Mouse (Mus musculus) heart, embryonic 16.5 days (tissue): ENCODE measurements around the gene Vmn2r7. TPM values are rescaled to one million over a fixed set of nuclear protein-coding genes. Genes with fewer than 3 reads are reported as not detected.
"Not testable (repeated sequence)": the region's sequence is repeated elsewhere in the genome, so short reads cannot be mapped to it uniquely, and the experiment has no call there.

Experiments used
- ATAC-seq: fragments of 200-750 bp; cut with Nextera tagmentation; replicated peaks from 2 replicates; pipeline ENCODE4 v1.8.0; 2017; ENCODE audit warnings: moderate number of reproducible peaks; ENCODE audit not compliant: insufficient read depth, low FRiP score; ENCODE audit errors: extremely low read depth
- H3K27ac ChIP-seq: fragments of 300-500 bp; sonication (generic); 2 replicates; pipeline ENCODE4 v1.5.1; 2014; ENCODE audit warnings: mild to moderate bottlenecking, low read length, control low read depth, moderate library complexity
- H3K27me3 ChIP-seq: fragments of 300-500 bp; sonication (generic); 2 replicates; pipeline ENCODE4 v1.6.1; 2014; ENCODE audit warnings: low read length, mixed read lengths; ENCODE audit not compliant: control insufficient read depth, insufficient read depth
- H3K36me3 ChIP-seq: fragments of 300-500 bp; sonication (generic); 2 replicates; pipeline ENCODE4 v1.6.1; 2014; ENCODE audit not compliant: control insufficient read depth, insufficient read depth
- H3K4me1 ChIP-seq: fragments of 300-500 bp; sonication (generic); 2 replicates; pipeline ENCODE4 v1.6.1; 2014; ENCODE audit warnings: low read length, mixed read lengths; ENCODE audit not compliant: control insufficient read depth, insufficient read depth
- H3K4me2 ChIP-seq: fragments of 300-500 bp; sonication (generic); 2 replicates; pipeline ENCODE4 v1.6.1; 2014; ENCODE audit warnings: low read depth, mild to moderate bottlenecking, control low read depth, low read length
- H3K4me3 ChIP-seq: fragments of 300-500 bp; sonication (generic); 2 replicates; pipeline ENCODE4 v1.5.1; 2014; ENCODE audit warnings: mild to moderate bottlenecking, control low read depth, low read length
- H3K9ac ChIP-seq: fragments of 300-500 bp; sonication (generic); 2 replicates; pipeline ENCODE4 v1.6.1; 2014; ENCODE audit warnings: low read length, control low read depth
- H3K9me3 ChIP-seq: fragments of 300-500 bp; sonication (generic); replicated peaks from 2 replicates; pipeline ENCODE4 v1.6.1; 2016; ENCODE audit warnings: low read length; ENCODE audit not compliant: control insufficient read depth
- WGBS: fragments of 180-500 bp; shearing (Covaris S2); extraction: QIAGEN DNeasy Blood & Tissue Kit; methylation state at CpG from one replicate; pipeline ENCODE4 v1.1.7; 2014; 5-methylcytosine and 5-hydroxymethylcytosine counted together
- polyA plus RNA-seq: library from polyadenylated mRNA; unstranded; fragments of >200 nt; fragmentation: Nextera tagmentation; extraction: Ambion mirVana; gene quantifications from 2 replicates; pipeline ENCODE4 v1.2.1, GENCODE M21; 2015

Gene Vmn2r7
- not detected in 2 replicates for polyA plus RNA-seq

- 78% methylated on average over 2 of the region's 3 CpGs for WGBS
- H3K27ac ChIP-seq, H3K9ac ChIP-seq, ATAC-seq, H3K36me3 ChIP-seq, H3K4me3 ChIP-seq, H3K27me3 ChIP-seq, H3K4me2 ChIP-seq, H3K9me3 ChIP-seq, H3K4me1 ChIP-seq: not testable (repeated sequence)
These were observed at the start of gene Vmn2r7 for GRCm38 (mm10) chr3:64844665-64845064. Gene Vmn2r7 (minus strand): TSS chr3:64844765.

GRCm38 (mm10) chr3:64889725-64890124 lies 45.2 kb upstream of the Vmn2r7 start:
- H3K4me2 ChIP-seq = no peak overlapping the region
- ATAC-seq = no peak
- H3K4me3 ChIP-seq = no peak overlapping the region
- H3K9me3 ChIP-seq = no peaks in the 10 kb centered on the region
- no peaks in the 10 kb centered on the region for H3K4me1 ChIP-seq
- no peaks in the 10 kb centered on the region for H3K36me3 ChIP-seq
- H3K27ac ChIP-seq = no peak overlapping the region
- no peaks in the 10 kb centered on the region for H3K27me3 ChIP-seq
- no peak overlapping the region for H3K9ac ChIP-seq
- WGBS = 32% methylated on average over 1 of the region's 1 CpGs

GRCm38 (mm10) chr3:64878199-64878977 lies 33.8 kb upstream of the Vmn2r7 start:
- ATAC-seq = no peak
- no peaks in the 10 kb centered on the region for H3K4me1 ChIP-seq
- WGBS = 66% methylated on average over 3 of the region's 3 CpGs
- no peak overlapping the region for H3K27ac ChIP-seq
- H3K36me3 ChIP-seq = no peaks in the 10 kb centered on the region
- H3K9ac ChIP-seq = no peak overlapping the region
- no peaks in the 10 kb centered on the region for H3K27me3 ChIP-seq
- no peak overlapping the region for H3K4me3 ChIP-seq
- no peaks in the 10 kb centered on the region for H3K9me3 ChIP-seq
- H3K4me2 ChIP-seq = no peak overlapping the region

- 56% methylated on average over 1 of the region's 1 CpGs for WGBS
- Histone ChIP-seq H3K9me3 (no peaks in the 10 kb centered on the region), H3K27ac (no peak overlapping the region), H3K4me2 (no peak overlapping the region), H3K27me3 (no peaks in the 10 kb centered on the region), H3K4me1 (no peaks in the 10 kb centered on the region), H3K9ac (no peak overlapping the region), H3K4me3 (no peak overlapping the region), H3K36me3 (no peaks in the 10 kb centered on the region)
- no peak for ATAC-seq
These were observed 32.1 kb upstream of the Vmn2r7 start for GRCm38 (mm10) chr3:64876669-64877068.

- H3K9ac ChIP-seq = no peak overlapping the region
- H3K9me3 ChIP-seq = no peaks in the 10 kb centered on the region
- WGBS = 87% methylated on average over 2 of the region's 2 CpGs
- no peaks in the 10 kb centered on the region for H3K36me3 ChIP-seq
- no peak overlapping the region for H3K4me3 ChIP-seq
- ATAC-seq = no peak
- H3K27me3 ChIP-seq = no peaks in the 10 kb centered on the region
- no peak overlapping the region for H3K27ac ChIP-seq
- no peak overlapping the region for H3K4me2 ChIP-seq
- H3K4me1 ChIP-seq = no peaks in the 10 kb centered on the region
These were observed 1.7 kb downstream of the Vmn2r7 start for GRCm38 (mm10) chr3:64842881-64843280.

- WGBS = 6% methylated on average over 4 of the region's 4 CpGs
- no peaks in the 10 kb centered on the region for H3K4me1 ChIP-seq
- ATAC-seq = no peak
These were observed 2.3 kb downstream of the Vmn2r7 start for GRCm38 (mm10) chr3:64842299-64842698.

GRCm38 (mm10) chr3:64831134-64831533 lies 13.4 kb downstream of the Vmn2r7 start:
- Histone ChIP-seq H3K9me3 (no peaks in the 10 kb centered on the region), H3K27me3 (no peaks in the 10 kb centered on the region), H3K4me1 (no peaks in the 10 kb centered on the region), H3K36me3 (no peaks in the 10 kb centered on the region), H3K9ac (no peak overlapping the region), H3K4me3 (no peak overlapping the region), H3K27ac (no peak overlapping the region), H3K4me2 (no peak overlapping the region)
- 84% methylated on average over 1 of the region's 1 CpGs for WGBS
- ATAC-seq = no peak

More at GRCm38 (mm10) chr3:64842299-64842698, 2.3 kb downstream of the Vmn2r7 start:
- H3K4me3 ChIP-seq = no peak overlapping the region
- no peak overlapping the region for H3K27ac ChIP-seq
- no peak overlapping the region for H3K9ac ChIP-seq
- no peak overlapping the region for H3K4me2 ChIP-seq
- H3K9me3 ChIP-seq = no peaks in the 10 kb centered on the region
- H3K36me3 ChIP-seq = no peaks in the 10 kb centered on the region
- H3K27me3 ChIP-seq = no peaks in the 10 kb centered on the region

- H3K27ac ChIP-seq = no peak overlapping the region
- ATAC-seq = no peak
These were observed 53.3 kb downstream of the Vmn2r7 start for GRCm38 (mm10) chr3:64791245-64791591.

GRCm38 (mm10) chr3:64790509-64791244 lies 53.9 kb downstream of the Vmn2r7 start:
- no peak for ATAC-seq
- no peaks in the 10 kb centered on the region for H3K4me1 ChIP-seq
- 53% methylated on average over 10 of the region's 10 CpGs for WGBS
- H3K9me3 ChIP-seq = no peaks in the 10 kb centered on the region
- H3K36me3 ChIP-seq = no peaks in the 10 kb centered on the region
- no peaks in the 10 kb centered on the region for H3K27me3 ChIP-seq
- no peak overlapping the region for H3K4me2 ChIP-seq
- H3K27ac ChIP-seq = no peak overlapping the region
- no peak overlapping the region for H3K4me3 ChIP-seq
- H3K9ac ChIP-seq = no peak overlapping the region

More at GRCm38 (mm10) chr3:64791245-64791591, 53.3 kb downstream of the Vmn2r7 start:
- Histone ChIP-seq H3K4me3 (no peak overlapping the region), H3K36me3 (no peaks in the 10 kb centered on the region), H3K4me2 (no peak overlapping the region), H3K9ac (no peak overlapping the region), H3K4me1 (no peaks in the 10 kb centered on the region), H3K27me3 (no peaks in the 10 kb centered on the region), H3K9me3 (no peaks in the 10 kb centered on the region)
- WGBS = 40% methylated on average over 6 of the region's 6 CpGs
